Mouse (Mus musculus) testis, postnatal 14 days (tissue): ENCODE data around the gene Slc31a1.

Experiments used
- DNase-seq: peaks from one replicate; pipeline ENCODE4 v3.0.0; 2021; ENCODE audit warnings: low spot score

Slc31a1 gene

DNA sequence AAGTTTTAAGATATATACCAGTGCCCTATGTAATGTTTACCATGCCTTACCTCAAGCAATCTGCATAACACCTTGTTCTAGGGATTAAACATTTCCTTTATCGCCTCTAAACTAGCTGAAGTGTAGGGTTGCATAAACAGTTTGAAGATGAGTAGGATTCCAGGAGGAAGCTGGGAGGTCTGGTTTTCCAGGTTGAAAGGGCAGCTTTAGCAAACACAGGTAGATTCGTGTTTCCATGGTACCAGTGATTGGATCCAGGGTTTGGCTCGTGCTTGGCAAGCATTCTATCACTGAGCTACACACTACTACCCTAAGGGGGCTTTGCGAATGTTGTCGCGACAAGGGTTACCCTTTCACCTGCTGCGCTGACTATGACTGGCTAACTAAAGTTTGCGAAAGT lies 3.8 kb downstream of the Slc31a1 start:
- DNase-seq: no peak

- DNase-seq: no peak
Measured at GRCm38 (mm10) chr4:62366291-62366690, 5.8 kb downstream of the Slc31a1 start.

- no peak for DNase-seq
Measured at GRCm38 (mm10) chr4:62367586-62367985, 7.1 kb downstream of the Slc31a1 start.

- DNase-seq: no peak
Measured at GRCm38 (mm10) chr4:62369091-62369490, 8.6 kb downstream of the Slc31a1 start.

GRCm38 (mm10) chr4:62372410-62372809 lies 11.9 kb downstream of the Slc31a1 start:
- no peak for DNase-seq

DNA sequence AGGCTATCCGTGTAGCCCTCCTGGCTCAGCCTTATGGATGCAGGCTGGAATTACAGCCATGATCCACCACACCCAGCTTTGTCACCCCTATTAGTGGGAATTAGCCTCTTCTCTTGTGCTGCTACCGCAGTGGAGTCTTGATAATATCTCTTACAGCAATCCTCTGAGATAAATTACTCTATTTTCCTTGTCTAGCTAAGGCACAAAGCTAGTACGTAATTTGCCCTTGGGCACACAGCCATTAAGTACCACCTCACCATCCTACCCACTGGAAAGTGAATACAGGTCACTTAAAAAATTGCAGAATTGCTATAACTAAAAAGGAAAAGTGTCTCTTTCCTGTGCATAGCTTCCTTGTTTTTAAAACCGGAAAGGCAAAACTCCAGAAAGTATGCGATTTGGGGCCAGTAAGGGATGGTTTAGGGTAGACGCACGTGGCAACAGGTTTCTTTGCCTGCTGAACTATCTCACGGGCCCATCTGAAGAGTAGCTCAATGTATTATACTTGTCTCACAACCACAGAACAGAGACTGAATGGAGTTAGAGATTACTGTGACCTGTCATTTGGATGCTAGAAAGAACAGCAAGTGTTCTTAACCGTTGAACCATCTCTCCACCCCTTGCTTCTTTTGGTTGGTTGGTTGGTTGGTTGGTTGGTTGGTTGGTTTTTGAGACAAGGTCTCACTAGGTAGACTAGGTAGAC lies 12.4 kb downstream of the Slc31a1 start:
- no peak for DNase-seq

- DNase-seq: no peak
Measured at GRCm38 (mm10) chr4:62373668-62374067, 13.1 kb downstream of the Slc31a1 start.

DNA sequence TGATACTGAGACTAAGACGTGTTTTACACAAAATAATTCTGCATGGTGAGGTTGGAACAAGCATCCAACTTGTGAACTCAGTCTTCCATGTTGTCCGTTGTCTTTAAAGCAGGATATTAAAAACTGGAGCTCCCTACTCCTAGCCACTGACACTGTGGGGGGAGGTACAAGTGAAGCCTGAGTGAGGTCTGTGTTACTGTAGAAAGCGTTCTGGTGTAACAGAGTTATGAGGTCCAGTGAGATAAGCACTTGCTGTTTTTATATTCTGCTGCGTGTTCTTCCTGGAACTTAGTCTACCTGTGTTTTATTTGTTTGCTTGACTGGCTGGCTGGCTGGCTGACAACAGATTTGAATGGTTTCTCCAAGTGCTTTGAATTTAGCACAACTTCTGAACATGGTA lies 13.8 kb downstream of the Slc31a1 start:
- no peak for DNase-seq

GRCm38 (mm10) chr4:62376123-62376522 lies 15.6 kb downstream of the Slc31a1 start:
- no peak for DNase-seq

- DNase-seq: peak; percentile 47
Measured at GRCm38 (mm10) chr4:62379724-62380381, 19.3 kb downstream of the Slc31a1 start.

DNA sequence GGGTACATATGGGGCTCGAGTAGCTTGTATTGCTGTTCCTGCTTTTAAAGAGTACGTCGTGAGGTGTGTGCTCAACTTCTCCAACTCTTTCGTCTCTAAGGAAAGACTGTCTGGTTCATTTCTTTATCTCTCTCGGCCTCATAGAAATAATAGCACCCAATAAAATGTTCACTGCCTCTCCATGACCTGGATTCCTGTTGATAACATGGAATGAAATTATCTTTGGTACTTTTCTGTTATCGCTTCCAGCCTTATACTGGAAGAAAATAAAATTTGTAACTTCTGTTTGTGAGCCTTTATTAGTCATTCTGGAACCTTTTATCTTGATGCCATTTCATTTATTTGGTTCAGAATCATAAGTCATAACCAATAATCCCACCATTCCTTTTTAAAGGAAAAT lies 22.7 kb downstream of the Slc31a1 start:
- no peak for DNase-seq

DNA sequence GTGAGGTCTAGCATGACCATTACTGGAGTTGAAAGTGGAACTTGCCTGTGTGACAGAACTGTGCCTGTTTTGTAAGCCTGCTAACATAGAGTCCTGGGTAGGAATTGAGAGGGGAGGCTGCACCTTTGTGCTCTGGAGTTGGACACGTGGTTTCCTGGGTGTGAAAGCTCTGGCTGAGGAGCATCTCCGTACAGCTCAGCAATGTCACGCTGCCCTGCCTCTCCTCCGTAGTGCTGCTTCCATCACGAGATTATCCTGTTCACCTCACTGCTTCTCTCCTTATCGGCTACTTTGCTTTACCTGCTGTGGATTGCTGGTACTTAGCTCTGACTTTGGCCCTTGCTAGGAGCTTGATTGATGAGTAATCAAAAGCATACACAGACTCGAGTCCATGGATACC lies 23.2 kb downstream of the Slc31a1 start:
- DNase-seq: no peak

DNA sequence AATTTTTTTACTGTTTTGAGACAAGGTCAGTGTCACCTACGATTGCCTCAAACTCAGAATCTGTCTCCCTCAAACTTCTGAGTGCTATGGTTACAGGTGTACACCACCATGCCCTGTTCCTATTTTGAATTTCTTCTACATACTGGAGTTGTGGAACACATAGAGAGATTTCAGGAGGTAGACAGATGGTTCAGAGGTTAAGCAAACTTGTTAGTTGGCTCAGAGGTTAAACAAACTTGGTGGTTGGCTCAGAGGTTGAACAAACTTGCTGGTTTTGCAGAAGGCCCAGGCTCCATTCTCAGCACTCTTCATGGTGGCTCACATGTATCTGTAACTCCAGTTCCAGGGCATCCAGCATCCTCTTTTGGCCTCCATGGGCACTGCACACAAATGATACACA lies 23.6 kb downstream of the Slc31a1 start:
- no peak for DNase-seq

- no peak for DNase-seq
Measured at GRCm38 (mm10) chr4:62385439-62385838, 24.9 kb downstream of the Slc31a1 start.

DNA sequence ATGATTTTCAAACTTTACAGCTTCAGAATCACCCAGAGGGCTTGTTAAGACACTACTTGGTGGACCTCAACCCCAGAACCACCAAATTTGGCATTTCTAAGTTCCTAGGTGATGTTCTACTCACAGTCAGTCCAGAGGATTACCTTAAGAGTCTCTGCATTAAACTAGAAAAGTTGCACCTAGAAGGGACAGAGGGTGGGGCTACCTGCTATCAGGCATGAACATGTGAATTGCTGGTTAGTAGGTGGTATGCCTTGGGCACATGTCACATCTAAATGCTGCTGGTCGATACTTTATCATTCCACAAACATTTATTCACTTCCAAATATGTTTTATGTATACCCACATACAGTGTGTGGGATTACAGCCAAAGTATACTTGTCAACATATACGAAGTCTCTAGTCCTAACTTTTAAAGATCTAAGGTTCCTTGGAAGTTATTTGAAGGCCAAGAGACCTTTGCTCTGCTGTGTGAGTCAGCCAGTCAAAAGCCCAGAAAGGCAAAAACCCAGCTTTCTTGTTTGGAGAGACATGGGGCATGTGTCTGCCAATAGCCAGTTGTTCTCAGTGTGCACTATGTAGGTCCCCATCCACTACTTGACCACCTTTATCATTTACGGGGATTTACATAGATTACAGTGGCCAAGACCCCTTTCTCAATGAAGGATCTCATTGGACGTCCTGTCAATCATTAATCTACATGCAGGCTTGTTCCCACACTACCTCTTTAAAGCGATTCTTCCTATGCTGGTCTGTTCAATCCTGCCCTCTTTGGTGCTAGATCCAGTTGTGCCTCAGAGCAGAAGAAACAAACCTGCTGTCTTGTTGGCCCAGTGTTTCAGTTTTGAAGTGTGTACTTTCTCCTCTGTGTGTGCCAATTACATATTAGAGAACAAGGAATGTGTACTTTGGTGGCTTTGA lies 29.3 kb downstream of the Slc31a1 start:
- DNase-seq: no peak

- DNase-seq: no peak
Measured at GRCm38 (mm10) chr4:62391892-62392291, 31.4 kb downstream of the Slc31a1 start.

- no peak for DNase-seq
Measured at GRCm38 (mm10) chr4:62393459-62393858, 32.9 kb downstream of the Slc31a1 start.

- DNase-seq: no peak
Measured at GRCm38 (mm10) chr4:62395806-62396205, 35.3 kb downstream of the Slc31a1 start.

GRCm38 (mm10) chr4:62397616-62398365 lies 37.3 kb downstream of the Slc31a1 start:
- no peak for DNase-seq

DNA sequence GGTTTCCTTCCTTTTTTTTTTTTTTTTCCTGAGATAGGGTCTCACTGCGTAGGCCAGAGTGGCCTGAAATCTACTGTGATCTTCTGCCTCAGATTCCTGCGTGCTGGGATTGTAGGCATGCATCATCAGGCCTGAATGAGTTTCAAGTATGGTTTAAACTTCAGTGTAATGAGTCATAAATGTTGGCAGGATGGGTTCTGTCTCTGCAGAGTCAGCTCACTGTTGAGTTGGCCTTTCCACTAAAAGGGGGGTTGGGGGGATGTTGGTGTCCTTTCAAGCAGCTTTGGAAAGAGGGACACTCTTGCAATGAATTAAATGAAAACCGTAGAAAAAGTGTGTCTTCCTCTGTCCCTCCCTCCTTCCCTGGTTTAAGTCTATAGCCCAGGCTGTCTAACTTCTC lies 38.4 kb downstream of the Slc31a1 start:
- DNase-seq: no peak

DNA sequence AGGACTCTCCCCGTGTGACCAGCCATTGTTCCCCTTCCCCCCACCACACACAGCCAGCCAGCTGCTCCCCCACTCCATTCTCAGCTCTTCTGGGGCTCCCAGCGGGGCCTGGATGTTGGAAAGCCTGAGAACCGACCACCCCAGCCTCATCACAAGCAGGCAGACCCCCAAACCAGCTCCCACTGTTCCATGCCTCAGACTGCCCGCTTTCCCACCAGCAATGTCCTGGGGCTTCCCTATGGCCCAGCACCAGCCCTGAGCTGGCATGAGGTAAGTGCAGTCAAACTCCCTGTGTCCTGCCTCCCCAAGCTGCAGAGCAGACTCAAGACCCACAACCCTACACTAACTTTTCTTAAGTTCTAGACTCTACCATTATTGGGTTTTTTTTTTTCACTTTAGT lies 45.6 kb downstream of the Slc31a1 start:
- DNase-seq: no peak
